Comparison of ENCODE assay signal across 20 mouse cellular contexts in genomic region chr2:60384083-60384762, GRCm38 (mm10). TPM values are rescaled to one million over a fixed set of nuclear protein-coding genes. Genes with fewer than 3 reads are reported as not detected.
DNase-seq lines count a peak whose midpoint lies in the region; ATAC-seq lines count a peak whose summit lies in the region.
"Had no signal": no experiment of that assay in that cellular context is flagged by ENCODE, and none has a peak within 500 bp of the region (broad histone marks: within the 10 kb centered on the region; RNA-seq: fewer than 3 reads in every experiment).

No protein-coding gene starts in this region.

- no peak for ATAC-seq in heart, embryonic 16.5 days (replicated peaks; ENCODE audit: extremely low read depth, insufficient read depth, low FRiP score)
- ATAC-seq in intestine, embryonic 15.5 days = no peak

- WGBS in heart, embryonic 16.5 days = 59% methylated on average over 7 of the region's 7 CpGs
- 51% methylated on average over 7 of the region's 7 CpGs for WGBS in intestine, embryonic 15.5 days

- H3K9ac ChIP-seq in heart, embryonic 16.5 days (ENCODE audit: low read length) = no peak overlapping the region; the same call in 1 of the 2 replicates
- H3K9ac ChIP-seq in intestine, embryonic 15.5 days = no peak overlapping the region
- H3K9ac ChIP-seq: liver, postnatal 0 days had no signal

- DNase-seq in heart, postnatal 4 days = no peak
- DNase-seq in ES-CJ7 (ENCODE audit: low read depth, low spot score) = peak; percentile 74
- peak; percentile 31 to 49 for DNase-seq in thymus, adult 18-20 months
- peak; percentile 34 to 64 for DNase-seq in thymus, postnatal 36 days
- no peak for DNase-seq in kidney, postnatal 25 days
- DNase-seq in layer of hippocampus, adult 9-11 months = no peak
- DNase-seq: cerebellum, adult 2 months; cerebellum, postnatal 25 days; gastrocnemius, postnatal 25 days; liver, postnatal 0 days; right cerebral cortex, adult 18-20 months had no signal

- H3K27me3 ChIP-seq in heart, embryonic 16.5 days (ENCODE audit: control insufficient read depth, insufficient read depth, low read length) = no peaks in the 10 kb centered on the region
- no peaks in the 10 kb centered on the region for H3K27me3 ChIP-seq in intestine, embryonic 15.5 days (replicated peaks)
- H3K27me3 ChIP-seq: Patski had no signal

- peak overlapping the region; percentile 48; the same call in 1 of the 2 replicates for H3K27ac ChIP-seq in heart, embryonic 16.5 days (ENCODE audit: low read length)
- H3K27ac ChIP-seq in intestine, embryonic 15.5 days = no peak overlapping the region
- H3K27ac ChIP-seq: embryonic facial prominence, embryonic 13.5 days; forebrain, embryonic 12.5 days; heart, adult 2 months; limb, embryonic 12.5 days had no signal

- peaks cover 9% of the 10 kb centered on the region for H3K4me1 ChIP-seq in heart, embryonic 16.5 days (ENCODE audit: control insufficient read depth, insufficient read depth, low read length)
- peaks cover 10% of the 10 kb centered on the region; the same call in 1 of the 2 replicates for H3K4me1 ChIP-seq in intestine, embryonic 15.5 days (replicated peaks)

- H3K36me3 ChIP-seq in heart, embryonic 16.5 days (ENCODE audit: control insufficient read depth, insufficient read depth) = no peaks in the 10 kb centered on the region
- no peaks in the 10 kb centered on the region for H3K36me3 ChIP-seq in intestine, embryonic 15.5 days
- H3K36me3 ChIP-seq: embryonic facial prominence, embryonic 13.5 days; forebrain, embryonic 12.5 days; limb, embryonic 12.5 days; midbrain, embryonic 10.5 days had no signal

- no peaks in the 10 kb centered on the region for H3K9me3 ChIP-seq in heart, embryonic 16.5 days (replicated peaks; ENCODE audit: control insufficient read depth, low read length)
- no peaks in the 10 kb centered on the region for H3K9me3 ChIP-seq in intestine, embryonic 15.5 days
- H3K9me3 ChIP-seq: embryonic facial prominence, embryonic 13.5 days; forebrain, embryonic 12.5 days; limb, embryonic 12.5 days; midbrain, embryonic 10.5 days had no signal

- H3K4me3 ChIP-seq in heart, embryonic 16.5 days (ENCODE audit: low read length) = no peak overlapping the region
- H3K4me3 ChIP-seq in intestine, embryonic 15.5 days (replicated peaks) = no peak overlapping the region

- H3K4me2 ChIP-seq in heart, embryonic 16.5 days (ENCODE audit: low read depth, low read length) = no peak overlapping the region
- H3K4me2 ChIP-seq in intestine, embryonic 15.5 days (replicated peaks) = no peak overlapping the region

RNA-seq across cellular contexts. Expression of gene Ly75, which starts 1.1 kb away (rescaled TPM):
- 3.2 and 5.0 TPM in 2 replicates for polyA plus RNA-seq in heart, embryonic 16.5 days (2015; fragmentation: Nextera tagmentation; extraction: Ambion mirVana)
- 1 to 10 TPM; 2.7 to 2.8 TPM for total RNA-seq in heart, postnatal 4 days (2021)
- polyA plus RNA-seq in intestine, embryonic 15.5 days (2015; fragmentation: Nextera tagmentation; extraction: Ambion mirVana) = 1.1 TPM in 2 replicates
- polyA plus RNA-seq: erythroblast, embryonic 14.5 days had no signal

Comparison
In these comparisons a context has a peak if more than half of its experiments do, and no peak if none do; other contexts are left out.
1. DNase-seq: peak in ES-CJ7 (single experiment), thymus, adult 18-20 months (2 of 2) and thymus, postnatal 36 days (2 of 2); none in heart, postnatal 4 days (single experiment), kidney, postnatal 25 days (0 of 2) and layer of hippocampus, adult 9-11 months (single experiment).